Comparison of ENCODE assay signal across 10 mouse cellular contexts in the genomic region with DNA sequence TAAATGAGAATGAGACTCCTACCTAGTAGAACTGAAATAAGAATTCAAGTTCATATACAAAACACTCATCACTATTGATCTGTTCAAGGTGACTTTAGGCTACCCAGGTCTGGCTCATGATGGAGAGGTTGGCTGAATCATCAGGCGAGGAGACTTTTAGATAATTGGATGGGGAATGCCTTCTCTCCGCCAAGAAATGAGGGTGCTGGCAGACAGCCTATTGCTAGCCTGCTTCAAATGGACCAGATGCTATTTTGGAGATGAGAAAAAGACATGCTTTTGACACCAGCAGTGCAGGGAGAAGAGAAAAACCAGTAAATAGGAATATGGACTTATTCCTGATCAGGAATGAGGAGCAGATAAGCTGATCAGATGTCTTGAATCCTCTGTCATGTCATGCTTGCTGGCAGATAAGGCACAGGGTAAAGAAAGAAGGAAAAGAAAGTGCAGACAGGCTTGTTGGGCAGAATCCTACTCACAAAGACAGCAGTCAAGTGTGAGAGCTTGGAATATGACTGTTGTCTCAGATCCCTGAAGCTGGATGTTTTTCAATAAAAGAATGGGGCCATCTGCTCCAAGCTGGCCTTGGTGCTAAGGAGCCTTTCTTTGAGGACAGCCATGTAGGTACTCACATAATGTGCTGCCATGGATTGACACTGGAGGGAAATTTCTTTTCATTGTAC. TPM values are rescaled to one million over a fixed set of nuclear protein-coding genes. Genes with fewer than 3 reads are reported as not detected.
DNase-seq lines count a peak whose midpoint lies in the region; ATAC-seq and TF ChIP-seq lines count a peak whose summit lies in the region.
"Had no signal": no experiment of that assay in that cellular context is flagged by ENCODE, and none has a peak within 500 bp of the region (broad histone marks: within the 10 kb centered on the region; RNA-seq: fewer than 3 reads in every experiment).

No protein-coding gene starts in this region.

- 90% methylated on average over 2 of the region's 2 CpGs for WGBS in hindbrain, embryonic 10.5 days
- 84% methylated on average over 2 of the region's 2 CpGs for WGBS in hindbrain, embryonic 11.5 days
- WGBS in hindbrain, postnatal 0 days: 24% methylated on average over 2 of the region's 2 CpGs
- 66% methylated on average over 2 of the region's 2 CpGs for WGBS in midbrain, embryonic 16.5 days

- no peak for TF ChIP-seq POLR2A in cortical plate, adult 2 months (IDR thresholded peaks at IDR 0.05; ENCODE audit: extremely low read depth, insufficient read depth, low read length)

- H3K4me3 ChIP-seq in hindbrain, embryonic 10.5 days: no peak overlapping the region
- H3K4me3 ChIP-seq in hindbrain, embryonic 11.5 days (ENCODE audit: low read depth, low read length): no peak overlapping the region
- no peak overlapping the region for H3K4me3 ChIP-seq in cortical plate, adult 2 months (ENCODE audit: insufficient read depth, low read length)
- H3K4me3 ChIP-seq in hindbrain, postnatal 0 days (ENCODE audit: low read length): no peak overlapping the region
- H3K4me3 ChIP-seq in midbrain, embryonic 16.5 days (ENCODE audit: low read depth, low read length): no peak overlapping the region
- H3K4me3 ChIP-seq: embryonic facial prominence, embryonic 12.5 days; neural tube, embryonic 12.5 days had no signal

- TF ChIP-seq CTCF in cortical plate, adult 2 months (IDR thresholded peaks at IDR 0.05; ENCODE audit: extremely low read depth, insufficient read depth, low read length): no peak
- TF ChIP-seq CTCF in hindbrain, postnatal 0 days (IDR thresholded peaks at IDR 0.05; ENCODE audit: low read depth): no peak

- no peak for DNase-seq in hindbrain, embryonic 10.5 days (ENCODE audit: low spot score)
- DNase-seq in hindbrain, embryonic 11.5 days (ENCODE audit: low spot score): no peak
- DNase-seq in hindbrain, postnatal 0 days (ENCODE audit: low spot score): peak; percentile 77
- DNase-seq in kidney, adult 18-20 months: no peak
- DNase-seq in testis, postnatal 14 days (ENCODE audit: low spot score): no peak
- no peak for DNase-seq in ovary, postnatal 36 days (ENCODE audit: low spot score)

- H3K36me3 ChIP-seq in hindbrain, embryonic 10.5 days: no peaks in the 10 kb centered on the region
- H3K36me3 ChIP-seq in hindbrain, embryonic 11.5 days (ENCODE audit: control insufficient read depth, insufficient read depth, low read length): no peaks in the 10 kb centered on the region
- H3K36me3 ChIP-seq in hindbrain, postnatal 0 days (ENCODE audit: insufficient read depth, low read length): no peaks in the 10 kb centered on the region
- H3K36me3 ChIP-seq in midbrain, embryonic 16.5 days (ENCODE audit: control insufficient read depth, insufficient read depth, low read length): no peaks in the 10 kb centered on the region
- H3K36me3 ChIP-seq: embryonic facial prominence, embryonic 12.5 days; neural tube, embryonic 12.5 days had no signal

- no peak for ATAC-seq in hindbrain, embryonic 11.5 days (ENCODE audit: low FRiP score)
- ATAC-seq in hindbrain, postnatal 0 days: no peak
- no peak for ATAC-seq in midbrain, embryonic 16.5 days

- no peak overlapping the region for H3K9ac ChIP-seq in hindbrain, embryonic 11.5 days (ENCODE audit: low read depth, low read length)
- H3K9ac ChIP-seq in hindbrain, postnatal 0 days (replicated peaks; ENCODE audit: low read length): 0 out of 2 replicates have a peak overlapping the region, but pooled peaks have one; percentile 1
- no peak overlapping the region for H3K9ac ChIP-seq in midbrain, embryonic 16.5 days (ENCODE audit: low read depth, low read length)
- H3K9ac ChIP-seq: embryonic facial prominence, embryonic 12.5 days; neural tube, embryonic 12.5 days had no signal

- H3K27ac ChIP-seq in hindbrain, embryonic 10.5 days: peak overlapping the region; percentile 90
- H3K27ac ChIP-seq in hindbrain, embryonic 11.5 days (ENCODE audit: low read depth, low read length): no peak overlapping the region
- H3K27ac ChIP-seq in cortical plate, adult 2 months (ENCODE audit: insufficient read depth, low read length): peak overlapping the region; percentile 59
- peak overlapping the region; percentile 84 for H3K27ac ChIP-seq in hindbrain, postnatal 0 days
- peak overlapping the region; percentile 66 for H3K27ac ChIP-seq in midbrain, embryonic 16.5 days (ENCODE audit: low read length)
- H3K27ac ChIP-seq: embryonic facial prominence, embryonic 12.5 days; neural tube, embryonic 12.5 days had no signal

- H3K4me1 ChIP-seq in hindbrain, embryonic 10.5 days (replicated peaks): peaks cover 56% of the 10 kb centered on the region
- peaks cover 11% of the 10 kb centered on the region for H3K4me1 ChIP-seq in hindbrain, embryonic 11.5 days (replicated peaks; ENCODE audit: control insufficient read depth, insufficient read depth, low read length)
- peaks cover 8% of the 10 kb centered on the region; the same call in 1 of the 2 replicates for H3K4me1 ChIP-seq in cortical plate, adult 2 months (ENCODE audit: control insufficient read depth, insufficient read depth, low read length)
- peaks cover 33% of the 10 kb centered on the region for H3K4me1 ChIP-seq in hindbrain, postnatal 0 days (ENCODE audit: insufficient read depth, low read length)
- H3K4me1 ChIP-seq in midbrain, embryonic 16.5 days (ENCODE audit: control insufficient read depth, insufficient read depth, low read length): peaks cover 38% of the 10 kb centered on the region

- H3K4me2 ChIP-seq in hindbrain, embryonic 11.5 days (replicated peaks; ENCODE audit: low read depth, low read length): no peak overlapping the region
- H3K4me2 ChIP-seq in hindbrain, postnatal 0 days (ENCODE audit: low read depth, low read length): no peak overlapping the region
- no peak overlapping the region for H3K4me2 ChIP-seq in midbrain, embryonic 16.5 days (ENCODE audit: low read length)
- H3K4me2 ChIP-seq: embryonic facial prominence, embryonic 12.5 days; neural tube, embryonic 12.5 days had no signal

- H3K27me3 ChIP-seq in hindbrain, embryonic 10.5 days (ENCODE audit: insufficient read depth, poor library complexity, severe bottlenecking): no peaks in the 10 kb centered on the region
- no peaks in the 10 kb centered on the region for H3K27me3 ChIP-seq in hindbrain, embryonic 11.5 days (ENCODE audit: control insufficient read depth, insufficient read depth, low read length)
- H3K27me3 ChIP-seq in hindbrain, postnatal 0 days (ENCODE audit: insufficient read depth, low read length): no peaks in the 10 kb centered on the region
- no peaks in the 10 kb centered on the region for H3K27me3 ChIP-seq in midbrain, embryonic 16.5 days (ENCODE audit: control insufficient read depth, insufficient read depth, low read depth, low read length)
- H3K27me3 ChIP-seq: embryonic facial prominence, embryonic 12.5 days; neural tube, embryonic 12.5 days had no signal

- no peaks in the 10 kb centered on the region for H3K9me3 ChIP-seq in hindbrain, embryonic 10.5 days
- H3K9me3 ChIP-seq in hindbrain, embryonic 11.5 days (ENCODE audit: control insufficient read depth, low read length): no peaks in the 10 kb centered on the region
- no peaks in the 10 kb centered on the region for H3K9me3 ChIP-seq in hindbrain, postnatal 0 days (ENCODE audit: low read length)
- no peaks in the 10 kb centered on the region for H3K9me3 ChIP-seq in midbrain, embryonic 16.5 days (replicated peaks; ENCODE audit: control insufficient read depth, low read length, poor library complexity, severe bottlenecking)
- H3K9me3 ChIP-seq: embryonic facial prominence, embryonic 12.5 days; neural tube, embryonic 12.5 days had no signal

RNA-seq across cellular contexts. Expression of a gene that starts 9.9 kb away (rescaled TPM):
- 4.6 and 4.7 TPM in 2 replicates for polyA plus RNA-seq in hindbrain, embryonic 10.5 days (2016; fragmentation: Nextera tagmentation; extraction: Ambion mirVana)
- 6.0 and 6.2 TPM in 2 replicates for polyA plus RNA-seq in hindbrain, embryonic 11.5 days (2014; fragmentation: Nextera tagmentation; extraction: Ambion mirVana)
- polyA plus RNA-seq in cortical plate, adult 2 months (2012; rRNA removed): 366 and 381 TPM in 2 replicates
- total RNA-seq in hindbrain, postnatal 0 days (2014; rRNA removed): 128 and 129 TPM in 2 replicates
- 90.2 and 94.7 TPM in 2 replicates for polyA plus RNA-seq in hindbrain, postnatal 0 days (2015; fragmentation: Nextera tagmentation; extraction: Ambion mirVana)
- 45.1 and 59.3 TPM in 2 replicates for polyA plus RNA-seq in midbrain, embryonic 16.5 days (2015; fragmentation: Nextera tagmentation; extraction: Ambion mirVana)
